Mouse (Mus musculus) MEL (cell line): Measurements from ENCODE around the gene Scd4.
A peak's percentile ranks its signal among the peaks of the same experiment; 100 is the strongest.

Experiments used
- BHLHE40 ChIP-seq: IDR thresholded peaks from 2 replicates; pipeline ENCODE4 v1.6.1; 2012; ENCODE audit warnings: low read depth, mild to moderate bottlenecking, inconsistent platforms, low read length, improper control_type of control experiment, borderline replicate concordance
- NRF1 ChIP-seq: IDR thresholded peaks from 2 replicates; pipeline ENCODE4 v1.6.1; 2014; ENCODE audit warnings: low read depth, mild to moderate bottlenecking, inconsistent platforms, low read length, improper control_type of control experiment, moderate library complexity; ENCODE audit not compliant: poor library complexity, insufficient read depth, severe bottlenecking

- TF ChIP-seq BHLHE40 (peak; percentile 29; the same call in 1 of the 2 replicates), NRF1 (no peak)
These were observed 24.9 kb upstream of the Scd4 start for GRCm38 (mm10) chr19:44307915-44308470.
